Mouse (Mus musculus) hindbrain, embryonic 15.5 days (tissue): Measurements from ENCODE around the gene Lbx2. TPM values are rescaled to one million over a fixed set of nuclear protein-coding genes. Genes with fewer than 3 reads are reported as not detected.

Experiments used
- ATAC-seq: fragments of 200-750 bp; cut with Nextera tagmentation; 2 replicates; pipeline ENCODE4 v1.8.0; 2017; ENCODE audit warnings: low read depth, moderate number of reproducible peaks, moderate TSS enrichment; ENCODE audit not compliant: low FRiP score
- H3K27ac ChIP-seq: fragments of 300-500 bp; sonication (generic); replicated peaks from 2 replicates; pipeline ENCODE4 v1.5.1; 2015; ENCODE audit warnings: mild to moderate bottlenecking, inconsistent platforms
- H3K27me3 ChIP-seq: fragments of 300-500 bp; sonication (generic); 2 replicates; pipeline ENCODE4 v1.6.1; 2015; ENCODE audit warnings: control low read depth, inconsistent platforms
- H3K36me3 ChIP-seq: fragments of 300-500 bp; sonication (generic); 2 replicates; pipeline ENCODE4 v1.6.1; 2015; ENCODE audit warnings: control low read depth, inconsistent platforms
- H3K4me1 ChIP-seq: fragments of 300-500 bp; sonication (generic); replicated peaks from 2 replicates; pipeline ENCODE4 v1.6.1; 2015; ENCODE audit warnings: control low read depth, inconsistent platforms
- H3K4me2 ChIP-seq: fragments of 300-500 bp; sonication (generic); 2 replicates; pipeline ENCODE4 v1.6.1; 2015; ENCODE audit warnings: moderate library complexity, mild to moderate bottlenecking, inconsistent platforms
- H3K4me3 ChIP-seq: fragments of 300-500 bp; sonication (generic); 2 replicates; pipeline ENCODE4 v1.5.1; 2015; ENCODE audit warnings: mild to moderate bottlenecking, inconsistent platforms
- H3K9ac ChIP-seq: fragments of 300-500 bp; sonication (generic); 2 replicates; pipeline ENCODE4 v1.6.1; 2015; ENCODE audit warnings: inconsistent platforms
- H3K9me3 ChIP-seq: fragments of 300-500 bp; sonication (generic); 2 replicates; pipeline ENCODE4 v1.6.1; 2016; ENCODE audit warnings: control low read depth, inconsistent platforms
- WGBS: fragments of 180-500 bp; shearing (Covaris S2); methylation state at CpG from one replicate; pipeline ENCODE4 v1.1.7; 2015; 5-methylcytosine and 5-hydroxymethylcytosine counted together
- microRNA counts: library from miRNA; unstranded; fragments of <30 nt; microRNA quantifications from one replicate; lab custom pipeline; 2016
- microRNA-seq: library from miRNA; unstranded; fragments of <30 nt; microRNA quantifications from one replicate; pipeline ENCODE4, GENCODE M21; 2016
- polyA plus RNA-seq: library from polyadenylated mRNA; unstranded; fragments of >200 nt; fragmentation: Nextera tagmentation; extraction: Ambion mirVana; gene quantifications from 2 replicates; pipeline ENCODE4 v1.2.1, GENCODE M21; 2015

The Lbx2 gene
- polyA plus RNA-seq, 1 experiment from 2014 or later = not detected

DNA sequence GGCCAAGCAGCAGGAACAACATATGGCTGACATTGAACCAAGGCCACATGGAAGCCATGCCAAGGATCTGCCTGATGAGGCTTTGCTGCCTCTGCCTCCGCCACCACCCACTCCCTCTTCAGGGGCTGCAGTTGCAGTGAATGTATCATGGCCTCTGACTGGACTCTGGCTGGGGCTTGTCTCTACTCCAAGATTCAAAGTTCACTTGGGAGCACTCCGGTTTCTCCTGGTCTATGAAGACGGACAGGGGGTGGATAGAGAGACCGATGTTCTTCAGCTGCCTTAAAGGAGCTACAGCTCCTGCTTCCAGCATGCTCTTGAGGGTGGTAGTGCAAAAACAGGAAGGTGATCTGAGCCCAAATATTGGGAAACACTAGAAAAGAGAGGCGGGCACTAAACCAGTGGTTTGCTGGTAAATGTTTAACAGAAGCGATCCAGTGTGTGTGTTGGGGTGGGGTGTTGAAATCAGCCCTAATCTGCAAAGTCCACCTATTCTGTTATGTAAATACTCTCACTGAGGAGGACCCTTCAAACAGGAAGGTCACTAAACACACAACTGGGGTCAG lies 45.4 kb downstream of the Lbx2 start:
- Histone ChIP-seq H3K36me3 (no peaks in the 10 kb centered on the region), H3K9ac (no peak overlapping the region), H3K27ac (no peak overlapping the region), H3K4me3 (no peak overlapping the region), H3K27me3 (peaks cover 14% of the 10 kb centered on the region), H3K4me2 (no peak overlapping the region), H3K4me1 (peaks cover 8% of the 10 kb centered on the region; the same call in 1 of the 2 replicates), H3K9me3 (no peaks in the 10 kb centered on the region)
- no peak for ATAC-seq
- WGBS = 79% methylated on average over 6 of the region's 6 CpGs

- Histone ChIP-seq H3K27ac (no peak overlapping the region), H3K9me3 (no peaks in the 10 kb centered on the region), H3K4me3 (no peak overlapping the region), H3K4me2 (no peak overlapping the region), H3K4me1 (peaks cover 16% of the 10 kb centered on the region), H3K9ac (no peak overlapping the region), H3K36me3 (no peaks in the 10 kb centered on the region), H3K27me3 (peaks cover 19% of the 10 kb centered on the region)
- ATAC-seq = no peak
- 84% methylated on average over 9 of the region's 9 CpGs for WGBS
Measured at GRCm38 (mm10) chr6:83132176-83132919, 46.2 kb downstream of the Lbx2 start.

GRCm38 (mm10) chr6:83134226-83134625 lies 48.1 kb downstream of the Lbx2 start:
- 72% methylated on average over 3 of the region's 3 CpGs for WGBS
- no peaks in the 10 kb centered on the region for H3K9me3 ChIP-seq
- no peak overlapping the region for H3K9ac ChIP-seq
- H3K4me1 ChIP-seq = peaks cover 32% of the 10 kb centered on the region
- H3K27ac ChIP-seq = no peak overlapping the region
- no peak for ATAC-seq
- H3K4me2 ChIP-seq = no peak overlapping the region
- no peaks in the 10 kb centered on the region for H3K36me3 ChIP-seq
- H3K27me3 ChIP-seq = peaks cover 19% of the 10 kb centered on the region
- no peak overlapping the region for H3K4me3 ChIP-seq

- Histone ChIP-seq H3K4me2 (peak within 1 kb of the TSS; percentile 52), H3K36me3 (no peaks in the 10 kb centered on the region), H3K9me3 (no peaks in the 10 kb centered on the region), H3K9ac (peak within 1 kb of the TSS; percentile 31; the same call in 1 of the 2 replicates), H3K27me3 (peaks cover 19% of the 10 kb centered on the region), H3K4me3 (peak within 1 kb of the TSS; percentile 19), H3K4me1 (peaks cover 32% of the 10 kb centered on the region), H3K27ac (peak within 1 kb of the TSS; percentile 89; the same call in 1 of the 2 replicates)
- 64% methylated on average over 7 of the region's 7 CpGs for WGBS
- ATAC-seq = no peak
Measured at GRCm38 (mm10) chr6:83134951-83135513, 48.9 kb downstream of the Lbx2 start, which contains the start of gene Rtkn. Rtkn (plus strand) TSS chr6:83135463.

GRCm38 (mm10) chr6:83135571-83136161 lies 49.5 kb downstream of the Lbx2 start:
- Histone ChIP-seq H3K4me3 (peak overlapping the region; percentile 19), H3K9me3 (no peaks in the 10 kb centered on the region), H3K27me3 (peaks cover 19% of the 10 kb centered on the region), H3K9ac (no peak overlapping the region; the same call in 1 of the 2 replicates), H3K27ac (no peak overlapping the region), H3K4me1 (peaks cover 32% of the 10 kb centered on the region), H3K4me2 (peak overlapping the region; percentile 52), H3K36me3 (no peaks in the 10 kb centered on the region)
- WGBS = 6% methylated on average over 37 of the region's 37 CpGs
- no peak for ATAC-seq

DNA sequence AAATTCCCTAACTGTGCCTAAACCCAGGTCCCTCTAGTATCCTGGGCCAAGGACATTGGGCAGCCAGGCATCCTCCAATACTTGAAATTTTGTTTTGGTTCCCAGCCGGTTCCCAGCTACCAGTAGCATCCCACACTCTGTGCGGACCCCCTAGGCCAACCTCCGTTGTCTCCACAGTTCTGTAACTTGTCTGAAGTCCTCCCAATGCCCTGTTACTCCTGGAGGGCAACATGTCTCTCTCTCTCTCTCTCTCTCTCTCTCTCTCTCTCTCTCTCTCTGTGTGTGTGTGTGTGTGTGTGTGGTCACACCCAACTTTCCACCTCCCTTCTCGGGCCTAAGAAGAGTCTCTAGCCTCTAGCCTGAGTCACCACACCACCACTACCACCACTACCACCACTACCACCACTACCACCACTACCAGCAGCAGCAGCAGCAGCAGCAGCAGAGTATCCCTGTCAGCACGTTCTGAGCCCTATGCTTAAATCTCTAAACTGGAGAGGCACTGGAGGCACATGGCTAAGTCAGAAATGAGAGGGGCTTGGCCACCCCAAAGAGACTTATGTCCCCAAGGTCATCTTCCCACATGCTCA lies 50.2 kb downstream of the Lbx2 start:
- Histone ChIP-seq H3K27ac (peak overlapping the region; percentile 89), H3K4me1 (peaks cover 32% of the 10 kb centered on the region), H3K9me3 (no peaks in the 10 kb centered on the region), H3K27me3 (peaks cover 19% of the 10 kb centered on the region), H3K4me3 (peak overlapping the region; percentile 34), H3K9ac (peak overlapping the region; percentile 31), H3K4me2 (peak overlapping the region; percentile 52), H3K36me3 (no peaks in the 10 kb centered on the region)
- WGBS = 14% methylated on average over 5 of the region's 5 CpGs
- ATAC-seq = no peak

DNA sequence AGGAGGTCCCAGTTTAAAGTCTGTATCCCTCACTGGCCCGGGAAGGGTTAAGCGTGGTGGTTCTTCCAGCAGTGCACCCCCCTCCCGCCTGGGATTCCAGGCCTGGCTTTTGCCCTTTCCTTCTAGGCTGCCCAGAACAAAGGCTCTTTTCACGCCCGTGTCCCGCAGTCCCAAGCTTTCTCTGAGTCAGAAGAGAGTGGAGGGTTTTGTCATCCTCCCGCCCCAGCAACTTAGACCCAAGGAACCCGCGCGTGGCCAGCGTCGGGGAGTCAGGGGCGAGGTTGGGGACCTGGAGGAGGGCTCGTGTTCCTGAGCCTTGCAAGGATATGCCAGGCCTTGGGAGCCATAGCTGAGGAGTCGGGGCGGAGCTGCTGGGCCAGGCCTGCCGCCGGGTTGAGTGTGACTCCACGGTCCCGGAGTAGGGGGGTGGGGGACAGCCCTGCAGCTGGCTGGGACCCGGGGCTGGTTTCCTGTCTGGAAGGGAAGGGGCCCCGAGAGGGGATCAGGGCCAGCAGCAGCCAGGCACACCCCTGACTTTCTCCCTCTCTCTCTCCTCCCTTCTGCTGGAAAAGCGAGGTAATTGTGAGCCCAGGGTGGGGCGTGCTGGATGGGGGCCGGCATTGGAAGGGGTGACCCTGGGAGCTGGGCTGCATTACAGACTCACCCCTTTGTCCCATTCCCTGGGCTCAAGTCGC lies 50.9 kb downstream of the Lbx2 start:
- H3K4me2 ChIP-seq = peak overlapping the region; percentile 52
- peak; percentile 72; the same call in 1 of the 2 replicates for ATAC-seq
- 2% methylated on average over 20 of the region's 26 CpGs for WGBS

GRCm38 (mm10) chr6:83137576-83137950 lies 51.4 kb downstream of the Lbx2 start:
- Histone ChIP-seq H3K4me3 (peak overlapping the region; percentile 34), H3K9me3 (no peaks in the 10 kb centered on the region), H3K27ac (peak overlapping the region; percentile 89), H3K4me1 (peaks cover 42% of the 10 kb centered on the region), H3K36me3 (no peaks in the 10 kb centered on the region), H3K9ac (peak overlapping the region; percentile 31), H3K4me2 (peak overlapping the region; percentile 52), H3K27me3 (peaks cover 19% of the 10 kb centered on the region)
- 1% methylated on average over 12 of the region's 12 CpGs for WGBS
- ATAC-seq = peak; percentile 6; the same call in 1 of the 2 replicates

More for the DNA sequence above, 50.9 kb downstream of the Lbx2 start:
- Histone ChIP-seq H3K9ac (peak overlapping the region; percentile 31), H3K36me3 (no peaks in the 10 kb centered on the region), H3K27me3 (peaks cover 19% of the 10 kb centered on the region), H3K4me3 (peak overlapping the region; percentile 34), H3K27ac (peak overlapping the region; percentile 89), H3K4me1 (peaks cover 37% of the 10 kb centered on the region), H3K9me3 (no peaks in the 10 kb centered on the region)

MicroRNAs encoded within 50 kb of the gene (microRNA counts, 519-probe panel; counts per million panel counts)
- microRNA mmu-miR-3470a+mmu-miR-3470b (lab: Ali Mortazavi, UCI) = not detected

Small RNA genes lying within 50 kb of the gene (microRNA-seq; reads per million reads assigned to microRNA genes)
- not detected for gene Mir3470a
- not detected for gene Mir7040

Other genes with a start within 250 kb of the Lbx2 start
- 22.5 and 22.7 TPM in 2 replicates for gene Sema4f, start 146.6 kb upstream of the Lbx2 start, polyA plus RNA-seq
- gene M1ap, start 139.5 kb upstream of the Lbx2 start, polyA plus RNA-seq = 0.61 TPM in 1 of 2 replicates, not detected in the other
- 1.7 and 2.6 TPM in 2 replicates for gene Dok1, start 52.9 kb upstream of the Lbx2 start, polyA plus RNA-seq
- gene Loxl3, start 52.2 kb upstream of the Lbx2 start, polyA plus RNA-seq = 6.6 and 6.7 TPM in 2 replicates
- gene Aup1, start 31.8 kb upstream of the Lbx2 start, polyA plus RNA-seq = 168 and 186 TPM in 2 replicates
- gene Htra2, start 31.1 kb upstream of the Lbx2 start, polyA plus RNA-seq = 78.3 and 79.8 TPM in 2 replicates
- 0.62 and 0.75 TPM in 2 replicates for gene Dqx1, start 28.5 kb upstream of the Lbx2 start, polyA plus RNA-seq
- 1.2 TPM in 1 of 2 replicates, not detected in the other for gene Tlx2, start 16.1 kb upstream of the Lbx2 start, polyA plus RNA-seq
- gene Pcgf1, start 8.5 kb upstream of the Lbx2 start, polyA plus RNA-seq = 45.8 and 45.9 TPM in 2 replicates
- 5.9 and 6.8 TPM in 2 replicates for gene Ccdc142, start 15.2 kb downstream of the Lbx2 start, polyA plus RNA-seq
- 5.5 and 6.0 TPM in 2 replicates for gene Gm42688, start 15.2 kb downstream of the Lbx2 start, polyA plus RNA-seq
- 113 and 124 TPM in 2 replicates for gene Mrpl53, start 22.7 kb downstream of the Lbx2 start, polyA plus RNA-seq
- 22.8 and 27.2 TPM in 2 replicates for gene Mogs, start 29.1 kb downstream of the Lbx2 start, polyA plus RNA-seq
- 155 and 161 TPM in 2 replicates for gene Wbp1, start 35.2 kb downstream of the Lbx2 start, polyA plus RNA-seq
- 13.8 and 16.3 TPM in 2 replicates for gene Ino80b, start 39.1 kb downstream of the Lbx2 start, polyA plus RNA-seq
- gene Rtkn, start 49.1 kb downstream of the Lbx2 start, polyA plus RNA-seq = 14.9 and 17.8 TPM in 2 replicates
- 17.8 and 19.3 TPM in 2 replicates for gene Wdr54, start 70.0 kb downstream of the Lbx2 start, polyA plus RNA-seq
- 9.7 and 9.8 TPM in 2 replicates for gene 1700003E16Rik, start 70.0 kb downstream of the Lbx2 start, polyA plus RNA-seq
- gene Dctn1, start 79.6 kb downstream of the Lbx2 start, polyA plus RNA-seq = 148 and 160 TPM in 2 replicates
- gene Slc4a5, start 133.5 kb downstream of the Lbx2 start, polyA plus RNA-seq = 2.2 and 2.8 TPM in 2 replicates
- gene Mthfd2, start 239.5 kb downstream of the Lbx2 start, polyA plus RNA-seq = 28.9 and 32.8 TPM in 2 replicates
- gene Mob1a, start 239.6 kb downstream of the Lbx2 start, polyA plus RNA-seq = 22.9 and 24.6 TPM in 2 replicates